Mouse (Mus musculus) MEL (cell line): Measurements from ENCODE around the gene Rftn1.

ENCODE experiments used
- CHD2 ChIP-seq: IDR thresholded peaks from 2 replicates; pipeline ENCODE4 v1.6.1; 2011; ENCODE audit warnings: low read length, improper control_type of control experiment
- CTCF ChIP-seq, 3 experiments: IDR thresholded peaks in 2 of 3; conservative IDR thresholded peaks in 1 of 3; 2 replicates each; pipeline ENCODE4 v1.5.1; 2011 to 2012; ENCODE audit warnings: low read length in 3 of 3, low read depth in 2 of 3, mild to moderate bottlenecking in 2 of 3, improper control_type of control experiment in 1 of 3, inconsistent platforms in 1 of 3, mixed read lengths in 1 of 3, moderate library complexity in 1 of 3; ENCODE audit not compliant: control insufficient read depth in 1 of 3, insufficient read depth in 1 of 3, poor library complexity in 1 of 3, severe bottlenecking in 1 of 3
- E2F4 ChIP-seq: IDR thresholded peaks from 2 replicates; pipeline ENCODE4 v1.6.1; 2011; ENCODE audit warnings: low read depth, low read length, improper control_type of control experiment, borderline replicate concordance
- EP300 ChIP-seq, 2 experiments: IDR thresholded peaks; 2 replicates each; pipeline ENCODE4 v1.6.1; 2011; ENCODE audit warnings: improper control_type of control experiment in 2 of 2, low read length in 2 of 2, low read depth in 1 of 2, mild to moderate bottlenecking in 1 of 2
- MYB ChIP-seq: IDR thresholded peaks from 2 replicates; pipeline ENCODE4 v1.6.1; 2011; ENCODE audit warnings: mild to moderate bottlenecking, low read depth, low read length, improper control_type of control experiment
- POLR2A ChIP-seq, 2 experiments: IDR thresholded peaks; 2 replicates each; pipeline ENCODE4 v1.6.1; 2011 to 2012; ENCODE audit warnings: low read length in 2 of 2, mild to moderate bottlenecking in 2 of 2, control low read depth in 1 of 2, improper control_type of control experiment in 1 of 2, low read depth in 1 of 2, moderate library complexity in 1 of 2; ENCODE audit not compliant: control insufficient read depth in 1 of 2, insufficient read depth in 1 of 2, poor library complexity in 1 of 2
- TAL1 ChIP-seq: IDR thresholded peaks from 2 replicates; pipeline ENCODE4 v1.6.1; 2012; ENCODE audit warnings: mild to moderate bottlenecking, inconsistent platforms, low read length, moderate library complexity, mixed read lengths
- TCF12 ChIP-seq: IDR thresholded peaks from 2 replicates; pipeline ENCODE4 v1.6.1; 2014; ENCODE audit warnings: low read depth, mild to moderate bottlenecking, inconsistent platforms, low read length, improper control_type of control experiment, moderate library complexity
- USF2 ChIP-seq, 2 experiments: IDR thresholded peaks; 2 replicates each; pipeline ENCODE4 v1.6.1; 2011 to 2012; ENCODE audit warnings: improper control_type of control experiment in 2 of 2, low read length in 2 of 2, borderline replicate concordance in 1 of 2, inconsistent platforms in 1 of 2, low read depth in 1 of 2, mild to moderate bottlenecking in 1 of 2; ENCODE audit not compliant: insufficient read depth in 1 of 2
- ZMIZ1 ChIP-seq: IDR thresholded peaks from 2 replicates; pipeline ENCODE4 v1.6.1; 2012; ENCODE audit warnings: low read depth, mild to moderate bottlenecking, inconsistent platforms, low read length, improper control_type of control experiment, moderate library complexity

DNA sequence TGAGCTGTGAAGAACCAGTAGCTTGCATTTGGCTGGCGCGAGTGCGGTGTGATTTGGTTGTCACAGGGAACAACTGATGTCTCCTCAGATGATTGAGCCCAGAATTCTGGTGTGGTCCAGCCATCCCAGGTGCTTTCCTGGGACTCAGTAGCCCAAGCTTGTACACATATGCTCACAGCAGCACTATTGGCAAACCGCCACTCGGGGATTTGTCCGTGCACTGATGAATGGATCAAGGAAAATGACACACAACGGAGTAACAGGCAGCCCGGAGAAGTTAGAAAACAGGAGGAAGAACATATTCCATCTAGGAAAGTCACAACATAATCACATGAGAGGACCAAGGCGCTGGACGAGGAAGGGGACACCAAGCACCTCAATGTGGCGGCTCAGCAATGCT is 42.3 kb upstream of the Rftn1 start:
- TF ChIP-seq MYB (no peak), POLR2A (IDR thresholded peaks at IDR 0.05; ENCODE audit: control insufficient read depth in 1 of 2, insufficient read depth in 1 of 2, low read depth in 1 of 2, low read length in 2 of 2, poor library complexity in 1 of 2) (no peak), E2F4 (no peak), ZMIZ1 (no peak), CTCF (IDR thresholded peaks at IDR 0.05 in 2 of 3, conservative IDR thresholded peaks at IDR 0.05 in 1 of 3; ENCODE audit: control insufficient read depth in 1 of 3, insufficient read depth in 1 of 3, low read depth in 2 of 3, low read length in 3 of 3, poor library complexity in 1 of 3, severe bottlenecking in 1 of 3) (no peak), CHD2 (no peak), USF2 (IDR thresholded peaks at IDR 0.05; ENCODE audit: borderline replicate concordance in 1 of 2, insufficient read depth in 1 of 2, low read depth in 1 of 2, low read length in 2 of 2) (no peak), TAL1 (no peak), TCF12 (no peak), EP300 (IDR thresholded peaks at IDR 0.05; ENCODE audit: low read depth in 1 of 2, low read length in 2 of 2) (no peak)
